Mouse (Mus musculus) midbrain, embryonic 15.5 days (tissue): Measurements from ENCODE around the gene Tmem260. TPM values are rescaled to one million over a fixed set of nuclear protein-coding genes. Genes with fewer than 3 reads are reported as not detected.

Experiments
- ATAC-seq: fragments of 200-750 bp; cut with Nextera tagmentation; replicated peaks from 2 replicates; pipeline ENCODE4 v1.8.0; 2017; ENCODE audit warnings: moderate TSS enrichment
- H3K27ac ChIP-seq: fragments of 300-500 bp; sonication (generic); 2 replicates; pipeline ENCODE4 v1.5.1; 2015; ENCODE audit warnings: mild to moderate bottlenecking, inconsistent platforms
- H3K27me3 ChIP-seq: fragments of 300-500 bp; sonication (generic); replicated peaks from 2 replicates; pipeline ENCODE4 v1.6.1; 2015; ENCODE audit warnings: inconsistent platforms
- H3K36me3 ChIP-seq: fragments of 300-500 bp; sonication (generic); replicated peaks from 2 replicates; pipeline ENCODE4 v1.6.1; 2015; ENCODE audit warnings: inconsistent platforms
- H3K4me1 ChIP-seq: fragments of 300-500 bp; sonication (generic); 2 replicates; pipeline ENCODE4 v1.6.1; 2015; ENCODE audit warnings: inconsistent platforms
- H3K4me2 ChIP-seq: fragments of 300-500 bp; sonication (generic); 2 replicates; pipeline ENCODE4 v1.6.1; 2015; ENCODE audit warnings: inconsistent platforms, mild to moderate bottlenecking, moderate library complexity
- H3K4me3 ChIP-seq: fragments of 300-500 bp; sonication (generic); 2 replicates; pipeline ENCODE4 v1.5.1; 2015; ENCODE audit warnings: mild to moderate bottlenecking, inconsistent platforms
- H3K9ac ChIP-seq: fragments of 300-500 bp; sonication (generic); 2 replicates; pipeline ENCODE4 v1.6.1; 2015; ENCODE audit warnings: mild to moderate bottlenecking, inconsistent platforms
- H3K9me3 ChIP-seq: fragments of 300-500 bp; sonication (generic); 2 replicates; pipeline ENCODE4 v1.6.1; 2016; ENCODE audit warnings: inconsistent platforms
- WGBS: fragments of 180-500 bp; shearing (Covaris S2); methylation state at CpG from one replicate; pipeline ENCODE4 v1.1.7; 2015; ENCODE audit warnings: mixed read lengths; 5-methylcytosine and 5-hydroxymethylcytosine counted together
- polyA plus RNA-seq: library from polyadenylated mRNA; unstranded; fragments of >200 nt; fragmentation: Nextera tagmentation; extraction: Ambion mirVana; gene quantifications from 2 replicates; pipeline ENCODE4 v1.2.1, GENCODE M21; 2015

Gene Tmem260
- polyA plus RNA-seq = 17.7 and 20.1 TPM in 2 replicates

GRCm38 (mm10) chr14:48445984-48446683 lies at the start of gene Tmem260:
Gene Tmem260 (plus strand): TSS chr14:48446124.
- peak within 1 kb of the TSS; percentile 93 for H3K9ac ChIP-seq
- under 1% methylated on average over 69 of the region's 69 CpGs for WGBS
- H3K4me3 ChIP-seq = peak within 1 kb of the TSS; percentile 94
- H3K9me3 ChIP-seq = no peaks in the 10 kb centered on the region
- H3K27ac ChIP-seq = peak within 1 kb of the TSS; percentile 95
- H3K27me3 ChIP-seq = no peaks in the 10 kb centered on the region
- H3K4me1 ChIP-seq = peaks cover 15% of the 10 kb centered on the region
- H3K36me3 ChIP-seq = no peaks in the 10 kb centered on the region
- ATAC-seq = peak; percentile 98
- H3K4me2 ChIP-seq = peak within 1 kb of the TSS; percentile 64

GRCm38 (mm10) chr14:48406086-48406485 lies 39.8 kb upstream of the Tmem260 start:
- Histone ChIP-seq H3K4me3 (no peak overlapping the region), H3K9me3 (no peaks in the 10 kb centered on the region), H3K4me1 (no peaks in the 10 kb centered on the region), H3K27ac (no peak overlapping the region), H3K4me2 (no peak overlapping the region), H3K36me3 (no peaks in the 10 kb centered on the region), H3K9ac (no peak overlapping the region), H3K27me3 (no peaks in the 10 kb centered on the region)
- no peak for ATAC-seq
- WGBS = 91% methylated on average over 13 of the region's 13 CpGs

GRCm38 (mm10) chr14:48417064-48417463 lies 28.9 kb upstream of the Tmem260 start:
- H3K27me3 ChIP-seq = no peaks in the 10 kb centered on the region

GRCm38 (mm10) chr14:48418264-48418663 lies 27.7 kb upstream of the Tmem260 start:
- Histone ChIP-seq H3K36me3 (no peaks in the 10 kb centered on the region), H3K4me2 (no peak overlapping the region), H3K27ac (no peak overlapping the region), H3K9ac (no peak overlapping the region), H3K9me3 (no peaks in the 10 kb centered on the region), H3K27me3 (no peaks in the 10 kb centered on the region), H3K4me3 (no peak overlapping the region), H3K4me1 (peaks cover 7% of the 10 kb centered on the region)
- WGBS = 70% methylated on average over 3 of the region's 3 CpGs
- ATAC-seq = no peak

More at GRCm38 (mm10) chr14:48417064-48417463, 28.9 kb upstream of the Tmem260 start:
- Histone ChIP-seq H3K9me3 (no peaks in the 10 kb centered on the region), H3K9ac (no peak overlapping the region), H3K27ac (no peak overlapping the region), H3K4me3 (no peak overlapping the region), H3K4me1 (peaks cover 5% of the 10 kb centered on the region), H3K4me2 (no peak overlapping the region), H3K36me3 (no peaks in the 10 kb centered on the region)
- ATAC-seq = no peak
- 57% methylated on average over 3 of the region's 3 CpGs for WGBS

GRCm38 (mm10) chr14:48418672-48419071 lies 27.3 kb upstream of the Tmem260 start:
- Histone ChIP-seq H3K4me1 (peaks cover 7% of the 10 kb centered on the region), H3K27ac (no peak overlapping the region), H3K4me2 (no peak overlapping the region), H3K4me3 (no peak overlapping the region), H3K27me3 (no peaks in the 10 kb centered on the region), H3K9me3 (no peaks in the 10 kb centered on the region), H3K9ac (no peak overlapping the region), H3K36me3 (no peaks in the 10 kb centered on the region)
- 68% methylated on average over 5 of the region's 5 CpGs for WGBS
- no peak for ATAC-seq

- no peak overlapping the region for H3K27ac ChIP-seq
- H3K9ac ChIP-seq = no peak overlapping the region
- WGBS = 30% methylated on average over 6 of the region's 6 CpGs
- H3K4me2 ChIP-seq = 0 out of 2 replicates have a peak overlapping the region, but pooled peaks have one; percentile 8
- H3K4me1 ChIP-seq = peaks cover 7% of the 10 kb centered on the region
- H3K4me3 ChIP-seq = no peak overlapping the region
- no peaks in the 10 kb centered on the region for H3K27me3 ChIP-seq
- H3K36me3 ChIP-seq = no peaks in the 10 kb centered on the region
- no peaks in the 10 kb centered on the region for H3K9me3 ChIP-seq
- ATAC-seq = no peak
Observed at GRCm38 (mm10) chr14:48421476-48421875, 24.4 kb upstream of the Tmem260 start.

GRCm38 (mm10) chr14:48421996-48422395 lies 23.9 kb upstream of the Tmem260 start:
- Histone ChIP-seq H3K9ac (no peak overlapping the region), H3K27ac (no peak overlapping the region), H3K27me3 (no peaks in the 10 kb centered on the region), H3K4me2 (0 out of 2 replicates have a peak overlapping the region, but pooled peaks have one; percentile 8), H3K9me3 (no peaks in the 10 kb centered on the region), H3K4me3 (no peak overlapping the region), H3K36me3 (no peaks in the 10 kb centered on the region), H3K4me1 (peaks cover 7% of the 10 kb centered on the region)
- 20% methylated on average over 6 of the region's 6 CpGs for WGBS
- peak; percentile 52 for ATAC-seq

GRCm38 (mm10) chr14:48422436-48422835 lies 23.5 kb upstream of the Tmem260 start:
- no peaks in the 10 kb centered on the region for H3K9me3 ChIP-seq
- no peak overlapping the region for H3K4me3 ChIP-seq
- 0 out of 2 replicates have a peak overlapping the region, but pooled peaks have one; percentile 8 for H3K4me2 ChIP-seq
- no peaks in the 10 kb centered on the region for H3K27me3 ChIP-seq
- WGBS = 27% methylated on average over 4 of the region's 4 CpGs
- no peak overlapping the region for H3K27ac ChIP-seq
- H3K36me3 ChIP-seq = no peaks in the 10 kb centered on the region
- ATAC-seq = 0 out of 2 replicates have a peak, but pooled peaks have one; percentile 11
- H3K4me1 ChIP-seq = peaks cover 7% of the 10 kb centered on the region
- H3K9ac ChIP-seq = no peak overlapping the region

- Histone ChIP-seq H3K4me3 (no peak overlapping the region), H3K36me3 (no peaks in the 10 kb centered on the region), H3K9ac (no peak overlapping the region), H3K27me3 (no peaks in the 10 kb centered on the region), H3K27ac (no peak overlapping the region), H3K4me1 (peaks cover 7% of the 10 kb centered on the region), H3K9me3 (no peaks in the 10 kb centered on the region), H3K4me2 (no peak overlapping the region)
- WGBS = 29% methylated on average over 7 of the region's 7 CpGs
- no peak for ATAC-seq
Observed at GRCm38 (mm10) chr14:48422901-48423300, 23.0 kb upstream of the Tmem260 start.

- H3K4me2 ChIP-seq = no peak overlapping the region
- H3K36me3 ChIP-seq = no peaks in the 10 kb centered on the region
- no peak overlapping the region for H3K9ac ChIP-seq
- no peak overlapping the region for H3K27ac ChIP-seq
- H3K27me3 ChIP-seq = no peaks in the 10 kb centered on the region
- H3K4me1 ChIP-seq = no peaks in the 10 kb centered on the region
- no peaks in the 10 kb centered on the region for H3K9me3 ChIP-seq
- WGBS = 91% methylated on average over 2 of the region's 2 CpGs
- no peak for ATAC-seq
- no peak overlapping the region for H3K4me3 ChIP-seq
Observed at GRCm38 (mm10) chr14:48431978-48432377, 13.9 kb upstream of the Tmem260 start.

- 51% methylated on average over 3 of the region's 3 CpGs for WGBS
- peaks cover 15% of the 10 kb centered on the region for H3K4me1 ChIP-seq
- no peak overlapping the region for H3K9ac ChIP-seq
- H3K4me2 ChIP-seq = no peak overlapping the region
- H3K36me3 ChIP-seq = no peaks in the 10 kb centered on the region
- H3K9me3 ChIP-seq = no peaks in the 10 kb centered on the region
- no peak overlapping the region for H3K4me3 ChIP-seq
- H3K27me3 ChIP-seq = no peaks in the 10 kb centered on the region
- H3K27ac ChIP-seq = no peak overlapping the region
- no peak for ATAC-seq
Observed at GRCm38 (mm10) chr14:48443796-48444195, 2.1 kb upstream of the Tmem260 start.

GRCm38 (mm10) chr14:48451966-48452407 lies 6.1 kb downstream of the Tmem260 start:
- Histone ChIP-seq H3K4me3 (no peak overlapping the region), H3K36me3 (0 out of 2 replicates have a peak, but pooled peaks cover 3% of the 10 kb centered on the region), H3K9ac (no peak overlapping the region), H3K9me3 (no peaks in the 10 kb centered on the region), H3K27ac (peak overlapping the region; percentile 12; the same call in 1 of the 2 replicates), H3K4me2 (0 out of 2 replicates have a peak overlapping the region, but pooled peaks have one; percentile 0), H3K27me3 (no peaks in the 10 kb centered on the region), H3K4me1 (peaks cover 27% of the 10 kb centered on the region)
- WGBS = 63% methylated on average over 18 of the region's 18 CpGs
- ATAC-seq = no peak

- ATAC-seq = no peak
- Histone ChIP-seq H3K9me3 (no peaks in the 10 kb centered on the region), H3K4me2 (no peak overlapping the region), H3K4me3 (no peak overlapping the region), H3K27ac (no peak overlapping the region), H3K36me3 (0 out of 2 replicates have a peak, but pooled peaks cover 3% of the 10 kb centered on the region), H3K4me1 (peaks cover 24% of the 10 kb centered on the region), H3K27me3 (no peaks in the 10 kb centered on the region), H3K9ac (no peak overlapping the region)
- 49% methylated on average over 5 of the region's 5 CpGs for WGBS
Observed at GRCm38 (mm10) chr14:48453411-48453810, 7.5 kb downstream of the Tmem260 start.
